Mouse (Mus musculus): ENCODE measurements around the gene Slco2b1. TPM values are rescaled to one million over a fixed set of nuclear protein-coding genes. Genes with fewer than 3 reads are reported as not detected.

Gene Slco2b1
- polyA plus RNA-seq, 1 experiment from 2014 or later: 3.0 TPM

- Histone ChIP-seq H3K4me1 (ENCODE audit: control insufficient read depth, insufficient read depth, low read length) (peaks cover 5% of the 10 kb centered on the region), H3K9ac (ENCODE audit: low read depth, low read length) (no peak overlapping the region), H3K27me3 (replicated peaks; ENCODE audit: control insufficient read depth, insufficient read depth, low read length) (no peaks in the 10 kb centered on the region), H3K4me2 (ENCODE audit: low read depth, low read length) (no peak overlapping the region), H3K36me3 (ENCODE audit: control insufficient read depth, insufficient read depth, low read length) (no peaks in the 10 kb centered on the region), H3K4me3 (ENCODE audit: low read length) (no peak overlapping the region), H3K27ac (ENCODE audit: low read length) (no peak overlapping the region), H3K9me3 (ENCODE audit: control insufficient read depth, low read length) (no peaks in the 10 kb centered on the region)
- ATAC-seq: 0 out of 2 replicates have a peak, but pooled peaks have one; percentile 24
- WGBS: 69% methylated on average over 5 of the region's 5 CpGs
These were observed 36.9 kb downstream of the Slco2b1 start for GRCm38 (mm10) chr7:99674209-99674608.

DNA sequence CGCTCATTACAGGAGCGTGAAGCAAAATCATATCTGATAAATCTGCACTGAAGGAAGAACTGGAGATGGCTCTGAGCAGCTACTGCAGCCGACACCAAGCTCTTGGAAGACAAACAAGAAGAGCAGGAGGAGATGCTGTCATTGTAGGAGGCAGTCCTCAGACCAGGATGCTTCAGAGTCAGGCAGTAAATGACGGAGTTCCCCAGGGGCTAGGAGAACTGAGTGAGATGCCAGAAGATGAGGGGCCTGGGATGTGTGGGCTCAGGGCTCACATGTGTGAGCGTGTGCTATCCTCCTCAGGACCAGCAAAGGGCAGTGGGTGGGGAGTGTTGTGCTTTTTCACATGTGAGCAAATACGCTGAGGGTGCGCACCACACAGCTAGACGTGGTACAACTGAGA is 38.0 kb downstream of the Slco2b1 start:
- no peak overlapping the region for H3K9ac ChIP-seq (ENCODE audit: low read depth, low read length)
- no peaks in the 10 kb centered on the region for H3K9me3 ChIP-seq (ENCODE audit: control insufficient read depth, low read length)
- WGBS: 68% methylated on average over 8 of the region's 8 CpGs

DNA sequence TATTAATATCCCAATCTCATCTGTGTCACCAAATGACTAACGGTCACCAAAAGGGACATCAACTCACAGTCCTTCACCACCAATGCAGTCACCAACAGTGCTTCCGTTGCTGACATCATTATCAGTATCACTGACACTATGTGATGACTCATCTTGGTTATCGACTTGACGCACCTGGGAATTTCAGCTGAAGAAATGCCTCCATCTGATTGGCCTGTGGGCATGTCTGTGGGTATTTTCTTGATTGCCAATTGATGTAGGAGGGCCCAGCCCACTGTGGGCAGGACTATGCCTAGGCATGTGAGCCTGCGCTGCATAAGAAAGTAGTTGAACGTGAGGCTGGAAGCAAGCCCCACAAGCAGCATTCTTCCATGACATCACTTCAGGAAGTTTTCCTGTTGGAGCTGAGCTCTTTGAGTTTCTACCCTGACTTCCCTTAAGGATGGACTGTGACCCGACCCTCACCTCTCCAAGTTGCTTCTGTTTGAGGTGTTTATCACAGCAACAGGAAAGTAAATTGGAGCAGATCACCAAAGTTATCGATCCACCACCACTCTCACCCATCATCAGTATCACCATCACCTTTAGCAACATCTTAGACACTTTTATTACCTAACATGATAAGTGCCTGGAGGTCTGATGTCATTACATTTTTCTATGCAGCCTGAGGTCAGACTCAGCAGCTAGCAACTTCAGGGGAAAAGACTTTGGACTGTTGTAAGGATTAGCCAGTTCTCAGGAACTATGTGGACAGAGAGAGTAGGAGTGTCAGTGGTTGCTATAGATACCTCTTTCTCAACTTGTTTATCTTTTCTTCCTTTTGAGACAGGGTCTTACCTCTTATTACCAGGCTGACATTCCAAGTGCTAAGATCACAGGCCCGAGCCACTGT is 39.4 kb downstream of the Slco2b1 start:
- H3K9ac ChIP-seq (ENCODE audit: low read depth, low read length): no peak overlapping the region
- ATAC-seq: peak; percentile 85
- H3K4me2 ChIP-seq (ENCODE audit: low read depth, low read length): no peak overlapping the region
- WGBS: 55% methylated on average over 9 of the region's 9 CpGs
- H3K4me1 ChIP-seq (ENCODE audit: control insufficient read depth, insufficient read depth, low read length): peaks cover 5% of the 10 kb centered on the region
- no peaks in the 10 kb centered on the region for H3K9me3 ChIP-seq (ENCODE audit: control insufficient read depth, low read length)
- H3K27me3 ChIP-seq (replicated peaks; ENCODE audit: control insufficient read depth, insufficient read depth, low read length): no peaks in the 10 kb centered on the region
- no peak overlapping the region for H3K4me3 ChIP-seq (ENCODE audit: low read length)
- no peak overlapping the region for H3K27ac ChIP-seq (ENCODE audit: low read length)
- no peaks in the 10 kb centered on the region for H3K36me3 ChIP-seq (ENCODE audit: control insufficient read depth, insufficient read depth, low read length)

More for the DNA sequence above, 38.0 kb downstream of the Slco2b1 start:
- ATAC-seq: no peak
- Histone ChIP-seq H3K4me3 (ENCODE audit: low read length) (no peak overlapping the region), H3K36me3 (ENCODE audit: control insufficient read depth, insufficient read depth, low read length) (no peaks in the 10 kb centered on the region), H3K27ac (ENCODE audit: low read length) (no peak overlapping the region), H3K4me1 (ENCODE audit: control insufficient read depth, insufficient read depth, low read length) (peaks cover 5% of the 10 kb centered on the region), H3K27me3 (replicated peaks; ENCODE audit: control insufficient read depth, insufficient read depth, low read length) (no peaks in the 10 kb centered on the region), H3K4me2 (ENCODE audit: low read depth, low read length) (no peak overlapping the region)

GRCm38 (mm10) chr7:99670915-99671314 is 40.2 kb downstream of the Slco2b1 start:
- Histone ChIP-seq H3K27me3 (replicated peaks; ENCODE audit: control insufficient read depth, insufficient read depth, low read length) (no peaks in the 10 kb centered on the region), H3K27ac (ENCODE audit: low read length) (no peak overlapping the region), H3K9me3 (ENCODE audit: control insufficient read depth, low read length) (no peaks in the 10 kb centered on the region), H3K4me1 (ENCODE audit: control insufficient read depth, insufficient read depth, low read length) (peaks cover 5% of the 10 kb centered on the region), H3K4me3 (ENCODE audit: low read length) (no peak overlapping the region), H3K4me2 (ENCODE audit: low read depth, low read length) (no peak overlapping the region), H3K36me3 (ENCODE audit: control insufficient read depth, insufficient read depth, low read length) (no peaks in the 10 kb centered on the region), H3K9ac (ENCODE audit: low read depth, low read length) (no peak overlapping the region)
- ATAC-seq: no peak
- 76% methylated on average over 4 of the region's 4 CpGs for WGBS

GRCm38 (mm10) chr7:99668802-99669201 is 42.3 kb downstream of the Slco2b1 start:
- 57% methylated on average over 4 of the region's 4 CpGs for WGBS
- peaks cover 18% of the 10 kb centered on the region for H3K4me1 ChIP-seq (ENCODE audit: control insufficient read depth, insufficient read depth, low read length)
- ATAC-seq: no peak

DNA sequence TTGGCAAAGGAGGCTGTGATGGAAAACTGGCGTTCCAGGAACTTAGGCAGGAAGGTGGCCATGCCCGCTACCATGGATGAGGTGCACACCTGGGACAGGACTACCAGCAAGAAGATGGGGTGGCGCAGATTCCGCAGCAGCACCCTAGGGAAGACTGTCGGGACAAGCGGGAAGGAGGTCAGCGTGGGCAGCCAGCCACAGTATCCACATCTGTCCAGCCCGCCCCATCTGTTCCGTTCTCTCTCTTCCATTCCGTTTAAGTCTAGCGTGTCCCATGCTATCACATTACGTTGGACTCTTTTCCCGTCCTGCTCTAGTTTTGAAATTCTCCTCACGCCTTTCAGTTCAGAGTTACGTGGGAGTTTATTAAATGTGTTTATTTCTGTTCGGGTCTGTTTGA is 44.0 kb downstream of the Slco2b1 start:
- no peaks in the 10 kb centered on the region for H3K27me3 ChIP-seq (replicated peaks; ENCODE audit: control insufficient read depth, insufficient read depth, low read length)
- ATAC-seq: no peak

More at GRCm38 (mm10) chr7:99668802-99669201, 42.3 kb downstream of the Slco2b1 start:
- Histone ChIP-seq H3K4me2 (ENCODE audit: low read depth, low read length) (no peak overlapping the region), H3K4me3 (ENCODE audit: low read length) (no peak overlapping the region), H3K9me3 (ENCODE audit: control insufficient read depth, low read length) (no peaks in the 10 kb centered on the region), H3K27me3 (replicated peaks; ENCODE audit: control insufficient read depth, insufficient read depth, low read length) (no peaks in the 10 kb centered on the region), H3K36me3 (ENCODE audit: control insufficient read depth, insufficient read depth, low read length) (no peaks in the 10 kb centered on the region), H3K9ac (ENCODE audit: low read depth, low read length) (no peak overlapping the region), H3K27ac (ENCODE audit: low read length) (no peak overlapping the region)

GRCm38 (mm10) chr7:99665731-99666452 is 45.2 kb downstream of the Slco2b1 start:
- peaks cover 13% of the 10 kb centered on the region for H3K4me1 ChIP-seq (ENCODE audit: control insufficient read depth, insufficient read depth, low read length)
- ATAC-seq: no peak
- no peaks in the 10 kb centered on the region for H3K27me3 ChIP-seq (replicated peaks; ENCODE audit: control insufficient read depth, insufficient read depth, low read length)
- H3K9me3 ChIP-seq (ENCODE audit: control insufficient read depth, low read length): no peaks in the 10 kb centered on the region
- H3K27ac ChIP-seq (ENCODE audit: low read length): no peak overlapping the region
- H3K36me3 ChIP-seq (ENCODE audit: control insufficient read depth, insufficient read depth, low read length): no peaks in the 10 kb centered on the region
- H3K4me2 ChIP-seq (ENCODE audit: low read depth, low read length): no peak overlapping the region
- H3K9ac ChIP-seq (ENCODE audit: low read depth, low read length): no peak overlapping the region
- H3K4me3 ChIP-seq (ENCODE audit: low read length): no peak overlapping the region
- 89% methylated on average over 10 of the region's 10 CpGs for WGBS

More for the DNA sequence above, 44.0 kb downstream of the Slco2b1 start:
- H3K9ac ChIP-seq (ENCODE audit: low read depth, low read length): no peak overlapping the region
- no peak overlapping the region for H3K27ac ChIP-seq (ENCODE audit: low read length)
- peaks cover 13% of the 10 kb centered on the region for H3K4me1 ChIP-seq (ENCODE audit: control insufficient read depth, insufficient read depth, low read length)
- no peaks in the 10 kb centered on the region for H3K9me3 ChIP-seq (ENCODE audit: control insufficient read depth, low read length)
- 81% methylated on average over 16 of the region's 16 CpGs for WGBS
- no peak overlapping the region for H3K4me3 ChIP-seq (ENCODE audit: low read length)
- no peaks in the 10 kb centered on the region for H3K36me3 ChIP-seq (ENCODE audit: control insufficient read depth, insufficient read depth, low read length)
- H3K4me2 ChIP-seq (ENCODE audit: low read depth, low read length): no peak overlapping the region

GRCm38 (mm10) chr7:99664571-99665485 is 46.3 kb downstream of the Slco2b1 start:
- peak; percentile 60 for ATAC-seq
- Histone ChIP-seq H3K4me1 (ENCODE audit: control insufficient read depth, insufficient read depth, low read length) (peaks cover 13% of the 10 kb centered on the region), H3K4me2 (ENCODE audit: low read depth, low read length) (no peak overlapping the region), H3K27me3 (replicated peaks; ENCODE audit: control insufficient read depth, insufficient read depth, low read length) (no peaks in the 10 kb centered on the region), H3K4me3 (ENCODE audit: low read length) (no peak overlapping the region), H3K27ac (ENCODE audit: low read length) (peak overlapping the region; percentile 3), H3K9ac (ENCODE audit: low read depth, low read length) (no peak overlapping the region), H3K9me3 (ENCODE audit: control insufficient read depth, low read length) (no peaks in the 10 kb centered on the region), H3K36me3 (ENCODE audit: control insufficient read depth, insufficient read depth, low read length) (no peaks in the 10 kb centered on the region)
- WGBS: 38% methylated on average over 11 of the region's 11 CpGs

Measured in intestine, embryonic 16.5 days (tissue).